Mouse (Mus musculus) midbrain, embryonic 14.5 days (tissue): ENCODE data around the gene Pax5. TPM values are rescaled to one million over a fixed set of nuclear protein-coding genes. Genes with fewer than 3 reads are reported as not detected.

Experiments used
- ATAC-seq: fragments of 200-750 bp; cut with Nextera tagmentation; 2 replicates; pipeline ENCODE4 v1.8.0; 2017; ENCODE audit warnings: moderate number of reproducible peaks, moderate library complexity; ENCODE audit not compliant: low FRiP score, low TSS enrichment
- DNase-seq: peaks from one replicate; pipeline ENCODE4 v3.0.0-alpha.2; 2015
- H3K27ac ChIP-seq: fragments of 300-500 bp; sonication (generic); replicated peaks from 2 replicates; pipeline ENCODE4 v1.5.1; 2014; ENCODE audit warnings: mild to moderate bottlenecking, low read depth, low read length, moderate library complexity
- H3K27me3 ChIP-seq: fragments of 300-500 bp; sonication (generic); 2 replicates; pipeline ENCODE4 v1.6.1; 2014; ENCODE audit warnings: low read length, control low read depth, mixed read lengths; ENCODE audit not compliant: control insufficient read depth, insufficient read depth
- H3K36me3 ChIP-seq: fragments of 300-500 bp; sonication (generic); 2 replicates; pipeline ENCODE4 v1.6.1; 2014; ENCODE audit warnings: low read length, control low read depth; ENCODE audit not compliant: control insufficient read depth, insufficient read depth
- H3K4me1 ChIP-seq: fragments of 300-500 bp; sonication (generic); 2 replicates; pipeline ENCODE4 v1.6.1; 2014; ENCODE audit warnings: mild to moderate bottlenecking, antibody characterized with exemption, low read length, control low read depth; ENCODE audit not compliant: control insufficient read depth, insufficient read depth
- H3K4me2 ChIP-seq: fragments of 300-500 bp; sonication (generic); 2 replicates; pipeline ENCODE4 v1.6.1; 2014; ENCODE audit warnings: mild to moderate bottlenecking, low read length, moderate library complexity
- H3K4me3 ChIP-seq: fragments of 300-500 bp; sonication (generic); replicated peaks from 2 replicates; pipeline ENCODE4 v1.5.1; 2014; ENCODE audit warnings: low read depth, low read length
- H3K9ac ChIP-seq: fragments of 300-500 bp; sonication (generic); replicated peaks from 2 replicates; pipeline ENCODE4 v1.6.1; 2014; ENCODE audit warnings: mild to moderate bottlenecking, low read length, moderate library complexity
- H3K9me3 ChIP-seq: fragments of 300-500 bp; sonication (generic); 2 replicates; pipeline ENCODE4 v1.6.1; 2016; ENCODE audit warnings: low read length, control low read depth, mixed read lengths; ENCODE audit not compliant: control insufficient read depth
- WGBS: fragments of 180-500 bp; shearing (Covaris S2); extraction: QIAGEN DNeasy Blood & Tissue Kit; methylation state at CpG from one replicate; pipeline ENCODE4 v1.1.7; 2014; 5-methylcytosine and 5-hydroxymethylcytosine counted together
- polyA plus RNA-seq: library from polyadenylated mRNA; unstranded; fragments of >200 nt; fragmentation: Nextera tagmentation; extraction: Ambion mirVana; gene quantifications from 2 replicates; pipeline ENCODE4 v1.2.1, GENCODE M21; 2014

The Pax5 gene
- polyA plus RNA-seq, 1 experiment from 2014 or later, result 11.3 TPM

DNA sequence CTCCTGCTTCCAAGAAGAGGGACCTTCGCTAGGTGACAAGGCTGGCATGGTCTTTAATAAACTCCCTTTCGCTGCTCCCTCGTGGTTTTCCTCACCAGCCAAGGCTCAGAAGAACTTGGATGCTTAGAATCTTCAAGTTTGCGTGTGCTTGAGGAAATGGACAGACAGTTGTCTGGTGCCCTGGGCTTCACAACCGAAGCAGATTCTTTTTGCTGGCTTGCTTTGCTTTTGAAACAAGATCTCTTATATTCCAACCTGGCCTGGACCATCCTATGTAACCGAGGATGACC, 45.6 kb downstream of the Pax5 start:
- ATAC-seq (no peak), DNase-seq (no peak)
- peak overlapping the region; percentile 66; the same call in 1 of the 2 replicates for H3K9ac ChIP-seq
- H3K27ac ChIP-seq, result peak overlapping the region; percentile 61; the same call in 1 of the 2 replicates
- no peaks in the 10 kb centered on the region for H3K9me3 ChIP-seq
- peaks cover 5% of the 10 kb centered on the region; the same call in 1 of the 2 replicates for H3K4me1 ChIP-seq
- H3K4me2 ChIP-seq, result peak overlapping the region; percentile 93
- no peaks in the 10 kb centered on the region for H3K36me3 ChIP-seq
- peaks cover 46% of the 10 kb centered on the region for H3K27me3 ChIP-seq
- WGBS, result 14% methylated on average over 6 of the region's 6 CpGs
- peak overlapping the region; percentile 51 for H3K4me3 ChIP-seq

- no peaks in the 10 kb centered on the region for H3K36me3 ChIP-seq
- H3K27me3 ChIP-seq, result peaks cover 46% of the 10 kb centered on the region
These were observed 46.1 kb downstream of the Pax5 start for GRCm38 (mm10) chr4:44664004-44664766.

GRCm38 (mm10) chr4:44663489-44663888, 46.8 kb downstream of the Pax5 start:
- Histone ChIP-seq H3K4me2 (peak overlapping the region; percentile 93), H3K36me3 (no peaks in the 10 kb centered on the region), H3K9ac (peak overlapping the region; percentile 66), H3K27ac (no peak overlapping the region), H3K4me3 (peak overlapping the region; percentile 51), H3K27me3 (peaks cover 46% of the 10 kb centered on the region), H3K4me1 (peaks cover 5% of the 10 kb centered on the region; the same call in 1 of the 2 replicates), H3K9me3 (no peaks in the 10 kb centered on the region)
- ATAC-seq, result no peak; the same call in 1 of the 2 replicates
- peak; percentile 44 for DNase-seq
- WGBS, result 35% methylated on average over 10 of the region's 10 CpGs

More at GRCm38 (mm10) chr4:44664004-44664766, 46.1 kb downstream of the Pax5 start:
- under 1% methylated on average over 81 of the region's 81 CpGs for WGBS
- ATAC-seq (peak; percentile 72), DNase-seq (peak; percentile 81)
- H3K4me1 ChIP-seq, result peaks cover 5% of the 10 kb centered on the region; the same call in 1 of the 2 replicates
- peak overlapping the region; percentile 66 for H3K9ac ChIP-seq
- H3K27ac ChIP-seq, result peak overlapping the region; percentile 61; the same call in 1 of the 2 replicates
- H3K4me2 ChIP-seq, result peak overlapping the region; percentile 93
- H3K9me3 ChIP-seq, result no peaks in the 10 kb centered on the region
- peak overlapping the region; percentile 51 for H3K4me3 ChIP-seq

GRCm38 (mm10) chr4:44645181-44645580, 65.1 kb downstream of the Pax5 start:
- ATAC-seq, result no peak
- no peaks in the 10 kb centered on the region for H3K9me3 ChIP-seq
- H3K4me3 ChIP-seq, result no peak overlapping the region
- H3K4me2 ChIP-seq, result no peak overlapping the region
- H3K27ac ChIP-seq, result no peak overlapping the region
- H3K36me3 ChIP-seq, result no peaks in the 10 kb centered on the region
- H3K4me1 ChIP-seq, result 0 out of 2 replicates have a peak, but pooled peaks cover 5% of the 10 kb centered on the region
- H3K27me3 ChIP-seq, result no peaks in the 10 kb centered on the region
- WGBS, result 86% methylated on average over 4 of the region's 4 CpGs
- no peak overlapping the region for H3K9ac ChIP-seq
- no peak for DNase-seq

DNA sequence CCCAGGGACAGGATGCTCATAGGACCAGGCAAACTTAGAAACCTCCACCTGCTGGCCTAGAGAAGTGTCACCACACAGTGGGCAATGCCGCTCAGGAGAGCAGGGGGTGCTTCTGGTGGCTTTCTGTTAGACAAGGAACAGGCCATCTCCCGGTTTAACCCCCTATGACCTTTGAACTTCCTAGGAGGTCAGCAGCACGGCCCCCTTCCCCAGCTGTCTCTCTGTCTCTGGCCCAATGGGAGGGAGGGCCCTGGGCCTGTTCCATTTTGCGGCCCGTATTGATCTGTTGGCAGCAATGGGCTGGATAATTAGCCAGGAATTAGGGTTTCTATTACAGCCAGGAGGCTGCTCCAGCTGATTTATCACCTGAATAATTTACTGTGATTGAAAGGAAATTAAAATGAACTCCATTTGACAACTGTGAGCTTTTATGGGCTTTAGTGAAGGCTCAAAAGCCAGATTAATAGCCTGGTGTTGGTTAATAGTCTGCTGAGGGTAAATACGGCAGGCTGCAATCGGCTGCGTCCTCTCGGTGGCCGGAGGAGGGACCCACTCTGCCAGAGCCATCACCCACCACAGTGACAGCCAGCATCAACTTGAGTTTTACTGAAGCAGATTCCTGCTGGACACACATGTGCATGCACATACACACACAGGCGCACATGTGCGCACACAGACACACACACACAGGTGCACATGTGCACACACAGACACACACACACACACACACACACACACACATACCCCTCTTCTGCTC, 68.3 kb downstream of the Pax5 start:
- Histone ChIP-seq H3K27me3 (no peaks in the 10 kb centered on the region), H3K36me3 (no peaks in the 10 kb centered on the region), H3K4me1 (0 out of 2 replicates have a peak, but pooled peaks cover 5% of the 10 kb centered on the region), H3K4me2 (no peak overlapping the region), H3K9me3 (no peaks in the 10 kb centered on the region), H3K4me3 (no peak overlapping the region), H3K9ac (no peak overlapping the region), H3K27ac (0 out of 2 replicates have a peak overlapping the region, but pooled peaks have one; percentile 26)
- DNase-seq, result peak; percentile 16
- WGBS, result 41% methylated on average over 12 of the region's 12 CpGs
- ATAC-seq, result no peak

DNA sequence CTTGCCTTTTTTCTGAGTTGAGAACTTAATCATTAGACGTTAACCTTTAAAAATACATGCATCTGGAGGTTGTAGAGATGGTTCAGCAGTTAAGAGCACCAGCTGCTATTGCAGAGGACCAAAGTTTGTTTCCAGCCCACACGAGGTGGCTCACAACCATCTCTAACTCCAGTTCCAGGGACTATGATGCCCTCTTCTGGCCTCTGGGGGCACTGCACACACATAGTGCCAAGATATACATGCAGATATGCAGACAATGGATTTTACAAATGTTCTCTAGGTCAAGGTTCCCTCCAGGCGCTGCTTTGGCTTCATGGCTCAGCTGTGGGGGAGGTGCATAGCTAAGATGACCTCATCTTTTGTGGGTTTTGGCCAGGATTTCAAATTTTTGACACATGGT, 74.7 kb downstream of the Pax5 start:
- no peak overlapping the region for H3K4me3 ChIP-seq
- no peaks in the 10 kb centered on the region for H3K36me3 ChIP-seq
- no peak for DNase-seq
- no peak overlapping the region for H3K4me2 ChIP-seq
- 90% methylated on average over 3 of the region's 3 CpGs for WGBS
- H3K27ac ChIP-seq, result no peak overlapping the region
- no peaks in the 10 kb centered on the region for H3K27me3 ChIP-seq
- no peak overlapping the region for H3K9ac ChIP-seq
- no peak for ATAC-seq
- 0 out of 2 replicates have a peak, but pooled peaks cover 2% of the 10 kb centered on the region for H3K4me1 ChIP-seq
- H3K9me3 ChIP-seq, result no peaks in the 10 kb centered on the region

GRCm38 (mm10) chr4:44633694-44634524, 76.4 kb downstream of the Pax5 start:
- H3K27me3 ChIP-seq, result no peaks in the 10 kb centered on the region
- H3K4me1 ChIP-seq, result 0 out of 2 replicates have a peak, but pooled peaks cover 2% of the 10 kb centered on the region
- 0 out of 2 replicates have a peak overlapping the region, but pooled peaks have one; percentile 9 for H3K27ac ChIP-seq
- H3K36me3 ChIP-seq, result no peaks in the 10 kb centered on the region
- no peaks in the 10 kb centered on the region for H3K9me3 ChIP-seq
- peak; percentile 40 for DNase-seq
- no peak overlapping the region for H3K9ac ChIP-seq
- ATAC-seq, result no peak
- H3K4me2 ChIP-seq, result no peak overlapping the region
- 23% methylated on average over 12 of the region's 12 CpGs for WGBS
- H3K4me3 ChIP-seq, result no peak overlapping the region

DNA sequence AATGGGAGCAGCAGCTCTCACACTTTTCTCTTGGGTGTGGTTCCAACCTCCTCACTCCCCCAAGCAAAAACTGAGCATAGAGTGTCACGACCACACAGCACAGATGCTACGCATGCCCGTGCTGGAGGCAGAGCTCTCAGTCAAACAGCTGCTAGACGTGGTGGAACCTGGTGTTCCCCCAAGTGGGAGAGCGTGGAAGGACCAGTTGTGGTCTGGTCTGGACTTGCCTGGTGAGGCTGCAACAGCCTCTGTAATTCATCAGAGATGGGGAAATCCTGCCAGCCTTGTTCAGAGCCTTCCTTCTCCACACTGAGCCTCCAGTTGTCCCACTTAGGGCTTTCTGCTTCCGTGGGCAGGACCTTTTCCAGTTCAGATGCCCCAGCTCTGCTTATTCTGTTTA, 80.2 kb downstream of the Pax5 start:
- Histone ChIP-seq H3K27ac (no peak overlapping the region), H3K4me1 (0 out of 2 replicates have a peak, but pooled peaks cover 2% of the 10 kb centered on the region), H3K36me3 (no peaks in the 10 kb centered on the region), H3K9me3 (no peaks in the 10 kb centered on the region), H3K4me2 (no peak overlapping the region), H3K4me3 (no peak overlapping the region), H3K9ac (no peak overlapping the region), H3K27me3 (no peaks in the 10 kb centered on the region)
- DNase-seq (no peak), ATAC-seq (no peak)
- 84% methylated on average over 6 of the region's 6 CpGs for WGBS
